Mouse (Mus musculus): ENCODE measurements around the gene Hoxa4.

Gene Hoxa4

GRCm38 (mm10) chr6:52202362-52203120, 11.0 kb upstream of the Hoxa4 start:
- DNase-seq = no peak

- no peak for DNase-seq
Measured at GRCm38 (mm10) chr6:52201269-52201668, 9.7 kb upstream of the Hoxa4 start.

GRCm38 (mm10) chr6:52200751-52201250, 9.2 kb upstream of the Hoxa4 start:
- no peak for DNase-seq

GRCm38 (mm10) chr6:52200073-52200750, 8.7 kb upstream of the Hoxa4 start:
- no peak for DNase-seq

- DNase-seq = no peak
Measured at GRCm38 (mm10) chr6:52197271-52197670, 5.7 kb upstream of the Hoxa4 start.

GRCm38 (mm10) chr6:52196811-52197210, 5.3 kb upstream of the Hoxa4 start:
- DNase-seq = no peak

GRCm38 (mm10) chr6:52194690-52195089, 3.1 kb upstream of the Hoxa4 start:
- no peak for DNase-seq

GRCm38 (mm10) chr6:52191860-52192550, 452 bp upstream of the Hoxa4 start:
- DNase-seq = peak; percentile 60

- no peak for DNase-seq
Measured at GRCm38 (mm10) chr6:52190410-52190809, 1.1 kb downstream of the Hoxa4 start.

- no peak for DNase-seq
Measured at GRCm38 (mm10) chr6:52189909-52190308, 1.6 kb downstream of the Hoxa4 start.

- DNase-seq = no peak
Measured at GRCm38 (mm10) chr6:52189172-52189591, 2.4 kb downstream of the Hoxa4 start.

GRCm38 (mm10) chr6:52186500-52186899, 5.1 kb downstream of the Hoxa4 start:
- no peak for DNase-seq

- DNase-seq = no peak
Measured at GRCm38 (mm10) chr6:52185834-52186233, 5.7 kb downstream of the Hoxa4 start.

GRCm38 (mm10) chr6:52185222-52185621, 6.3 kb downstream of the Hoxa4 start:
- DNase-seq = no peak

GRCm38 (mm10) chr6:52184668-52185067, 6.9 kb downstream of the Hoxa4 start:
- no peak for DNase-seq

- DNase-seq = no peak
Measured at GRCm38 (mm10) chr6:52183311-52184080, 8.1 kb downstream of the Hoxa4 start.

- DNase-seq = no peak
Measured at GRCm38 (mm10) chr6:52182793-52183192, 8.8 kb downstream of the Hoxa4 start.

- DNase-seq = no peak
Measured at GRCm38 (mm10) chr6:52182030-52182429, 9.5 kb downstream of the Hoxa4 start.

GRCm38 (mm10) chr6:52180726-52181125, 10.8 kb downstream of the Hoxa4 start:
- DNase-seq = no peak

- no peak for DNase-seq
Measured at GRCm38 (mm10) chr6:52180213-52180710, 11.3 kb downstream of the Hoxa4 start.

- DNase-seq = no peak
Measured at GRCm38 (mm10) chr6:52179690-52180089, 11.9 kb downstream of the Hoxa4 start.

- DNase-seq = no peak
Measured at GRCm38 (mm10) chr6:52178918-52179665, 12.5 kb downstream of the Hoxa4 start.
